Mouse (Mus musculus): ENCODE measurements around the gene Large1.
"Not testable (repeated sequence)": the region's sequence is repeated elsewhere in the genome, so short reads cannot be mapped to it uniquely, and the experiment has no call there.

The Large1 gene

GRCm38 (mm10) chr8:73099542-73099941, 253.8 kb downstream of the Large1 start:
- Histone ChIP-seq H3K4me3 (replicated peaks; ENCODE audit: low read length) (no peak overlapping the region), H3K9me3 (ENCODE audit: low read length) (peaks cover 4% of the 10 kb centered on the region; the same call in 1 of the 2 replicates), H3K4me1 (replicated peaks; ENCODE audit: low read depth, low read length) (peaks cover 13% of the 10 kb centered on the region), H3K27me3 (ENCODE audit: insufficient read depth, low read length) (no peaks in the 10 kb centered on the region), H3K36me3 (ENCODE audit: insufficient read depth, low read length) (no peaks in the 10 kb centered on the region)
- TF ChIP-seq CTCF (conservative IDR thresholded peaks at IDR 0.05; ENCODE audit: low read length) (no peak), POU5F1 (IDR thresholded peaks at IDR 0.05; ENCODE audit: borderline replicate concordance, low read length) (no peak), NANOG (IDR thresholded peaks at IDR 0.05; ENCODE audit: borderline replicate concordance, low read length) (no peak)

GRCm38 (mm10) chr8:73096952-73097351, 256.4 kb downstream of the Large1 start:
- Histone ChIP-seq H3K36me3 (ENCODE audit: insufficient read depth, low read length) (no peaks in the 10 kb centered on the region), H3K9me3 (ENCODE audit: low read length) (peaks cover 4% of the 10 kb centered on the region; the same call in 1 of the 2 replicates), H3K4me3 (replicated peaks; ENCODE audit: low read length) (no peak overlapping the region), H3K4me1 (replicated peaks; ENCODE audit: low read depth, low read length) (no peaks in the 10 kb centered on the region; the same call in 1 of the 2 replicates), H3K27me3 (ENCODE audit: insufficient read depth, low read length) (no peaks in the 10 kb centered on the region)
- no peak for TF ChIP-seq POU5F1 (IDR thresholded peaks at IDR 0.05; ENCODE audit: borderline replicate concordance, low read length)
- no peak for TF ChIP-seq CTCF (conservative IDR thresholded peaks at IDR 0.05; ENCODE audit: low read length)
- no peak for TF ChIP-seq NANOG (IDR thresholded peaks at IDR 0.05; ENCODE audit: borderline replicate concordance, low read length)

GRCm38 (mm10) chr8:73077746-73078145, 275.6 kb downstream of the Large1 start:
- H3K4me1 ChIP-seq (replicated peaks; ENCODE audit: low read depth, low read length); H3K4me3 ChIP-seq (replicated peaks; ENCODE audit: low read length); H3K9me3 ChIP-seq (ENCODE audit: low read length); H3K36me3 ChIP-seq (ENCODE audit: insufficient read depth, low read length); H3K27me3 ChIP-seq (ENCODE audit: insufficient read depth, low read length): not testable (repeated sequence)

GRCm38 (mm10) chr8:73061410-73061809, 291.9 kb downstream of the Large1 start:
- TF ChIP-seq NANOG (IDR thresholded peaks at IDR 0.05; ENCODE audit: borderline replicate concordance, low read length) = no peak
- TF ChIP-seq POU5F1 (IDR thresholded peaks at IDR 0.05; ENCODE audit: borderline replicate concordance, low read length) = no peak
- Histone ChIP-seq H3K9me3 (ENCODE audit: low read length) (no peaks in the 10 kb centered on the region), H3K4me1 (replicated peaks; ENCODE audit: low read depth, low read length) (no peaks in the 10 kb centered on the region), H3K36me3 (ENCODE audit: insufficient read depth, low read length) (no peaks in the 10 kb centered on the region), H3K4me3 (replicated peaks; ENCODE audit: low read length) (no peak overlapping the region), H3K27me3 (ENCODE audit: insufficient read depth, low read length) (no peaks in the 10 kb centered on the region)

- TF ChIP-seq NANOG (IDR thresholded peaks at IDR 0.05; ENCODE audit: borderline replicate concordance, low read length) (no peak), CTCF (conservative IDR thresholded peaks at IDR 0.05; ENCODE audit: low read length) (no peak), POU5F1 (IDR thresholded peaks at IDR 0.05; ENCODE audit: borderline replicate concordance, low read length) (no peak)
- Histone ChIP-seq H3K9me3 (ENCODE audit: low read length) (no peaks in the 10 kb centered on the region), H3K4me3 (replicated peaks; ENCODE audit: low read length) (no peak overlapping the region), H3K27me3 (ENCODE audit: insufficient read depth, low read length) (no peaks in the 10 kb centered on the region), H3K4me1 (replicated peaks; ENCODE audit: low read depth, low read length) (no peaks in the 10 kb centered on the region), H3K36me3 (ENCODE audit: insufficient read depth, low read length) (no peaks in the 10 kb centered on the region)
Observed at GRCm38 (mm10) chr8:73054726-73055125, 298.6 kb downstream of the Large1 start.

GRCm38 (mm10) chr8:73053878-73054277, 299.5 kb downstream of the Large1 start:
- no peaks in the 10 kb centered on the region for H3K4me1 ChIP-seq (replicated peaks; ENCODE audit: low read depth, low read length)
- H3K36me3 ChIP-seq (ENCODE audit: insufficient read depth, low read length) = no peaks in the 10 kb centered on the region
- TF ChIP-seq POU5F1 (IDR thresholded peaks at IDR 0.05; ENCODE audit: borderline replicate concordance, low read length) = no peak
- no peaks in the 10 kb centered on the region for H3K9me3 ChIP-seq (ENCODE audit: low read length)
- H3K27me3 ChIP-seq (ENCODE audit: insufficient read depth, low read length) = no peaks in the 10 kb centered on the region
- no peak overlapping the region for H3K4me3 ChIP-seq (replicated peaks; ENCODE audit: low read length)

- TF ChIP-seq CTCF (conservative IDR thresholded peaks at IDR 0.05; ENCODE audit: low read length) = no peak
- no peak for TF ChIP-seq POU5F1 (IDR thresholded peaks at IDR 0.05; ENCODE audit: borderline replicate concordance, low read length)
- TF ChIP-seq NANOG (IDR thresholded peaks at IDR 0.05; ENCODE audit: borderline replicate concordance, low read length) = no peak
- Histone ChIP-seq H3K4me1 (replicated peaks; ENCODE audit: low read depth, low read length) (no peaks in the 10 kb centered on the region), H3K9me3 (ENCODE audit: low read length) (no peaks in the 10 kb centered on the region), H3K4me3 (replicated peaks; ENCODE audit: low read length) (no peak overlapping the region), H3K27me3 (ENCODE audit: insufficient read depth, low read length) (no peaks in the 10 kb centered on the region), H3K36me3 (ENCODE audit: insufficient read depth, low read length) (no peaks in the 10 kb centered on the region)
Observed at GRCm38 (mm10) chr8:73052414-73052813, 300.9 kb downstream of the Large1 start.

GRCm38 (mm10) chr8:73048136-73048535, 305.2 kb downstream of the Large1 start:
- no peak for TF ChIP-seq CTCF (conservative IDR thresholded peaks at IDR 0.05; ENCODE audit: low read length)
- no peak for TF ChIP-seq POU5F1 (IDR thresholded peaks at IDR 0.05; ENCODE audit: borderline replicate concordance, low read length)
- no peak for TF ChIP-seq NANOG (IDR thresholded peaks at IDR 0.05; ENCODE audit: borderline replicate concordance, low read length)
- H3K4me3 ChIP-seq (replicated peaks; ENCODE audit: low read length) = no peak overlapping the region
- no peaks in the 10 kb centered on the region for H3K27me3 ChIP-seq (ENCODE audit: insufficient read depth, low read length)
- no peaks in the 10 kb centered on the region for H3K36me3 ChIP-seq (ENCODE audit: insufficient read depth, low read length)
- H3K4me1 ChIP-seq (replicated peaks; ENCODE audit: low read depth, low read length) = no peaks in the 10 kb centered on the region
- H3K9me3 ChIP-seq (ENCODE audit: low read length) = no peaks in the 10 kb centered on the region

- Histone ChIP-seq H3K9me3 (ENCODE audit: low read length) (peaks cover 3% of the 10 kb centered on the region; the same call in 1 of the 2 replicates), H3K4me1 (replicated peaks; ENCODE audit: low read depth, low read length) (peaks cover 13% of the 10 kb centered on the region), H3K36me3 (ENCODE audit: insufficient read depth, low read length) (no peaks in the 10 kb centered on the region), H3K27me3 (ENCODE audit: insufficient read depth, low read length) (no peaks in the 10 kb centered on the region), H3K4me3 (replicated peaks; ENCODE audit: low read length) (no peak overlapping the region)
- TF ChIP-seq CTCF (conservative IDR thresholded peaks at IDR 0.05; ENCODE audit: low read length) = no peak
- no peak; the same call in 1 of the 2 replicates for TF ChIP-seq NANOG (IDR thresholded peaks at IDR 0.05; ENCODE audit: borderline replicate concordance, low read length)
- TF ChIP-seq POU5F1 (IDR thresholded peaks at IDR 0.05; ENCODE audit: borderline replicate concordance, low read length) = no peak
Observed at GRCm38 (mm10) chr8:73029787-73030186, 323.6 kb downstream of the Large1 start.

Measured in E14TG2a.4 (cell line).